Mouse (Mus musculus): ENCODE results near the gene Cobll1. TPM values are rescaled to one million over a fixed set of nuclear protein-coding genes. Genes with fewer than 3 reads are reported as not detected.

The Cobll1 gene
- polyA plus RNA-seq, 1 experiment, result 8.5 TPM

DNA sequence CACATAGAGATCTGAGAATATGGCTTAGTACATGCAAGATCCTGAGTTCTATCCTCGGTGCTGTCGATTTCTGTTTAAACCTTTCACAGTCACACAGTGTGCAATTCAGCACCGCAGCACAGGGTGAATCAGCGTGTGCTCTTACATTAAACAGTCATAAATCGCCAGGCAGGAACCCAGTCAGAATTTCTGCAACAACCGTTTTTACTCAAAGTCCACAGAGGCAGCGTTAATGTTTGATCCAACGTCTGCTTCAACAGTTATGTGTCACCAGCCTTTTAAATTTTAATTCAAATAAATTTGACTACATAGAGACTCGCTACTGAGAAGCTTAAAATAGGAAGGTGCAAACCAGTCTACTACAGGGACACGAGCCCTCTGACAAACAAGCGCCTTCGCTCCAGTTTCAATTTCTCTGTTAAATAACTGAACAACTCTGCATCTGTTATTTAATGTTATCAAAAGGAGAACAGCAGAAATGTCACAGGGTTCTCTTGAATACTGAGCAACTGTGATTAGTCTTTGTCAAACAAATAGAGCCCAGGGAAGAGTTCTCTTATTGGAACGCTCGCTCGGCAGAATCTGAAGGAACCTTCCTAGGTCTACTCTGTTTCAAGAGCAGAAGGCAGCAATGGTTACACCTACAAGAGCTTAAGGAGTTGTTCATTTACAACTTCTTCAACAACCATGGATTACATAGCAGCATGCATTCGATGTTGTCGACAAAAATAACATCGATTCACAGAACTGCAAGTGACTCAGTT, 68.3 kb downstream of the Cobll1 start:
- no peak overlapping the region for H3K4me3 ChIP-seq (ENCODE audit: insufficient read depth, low read length)
- TF ChIP-seq CTCF (IDR thresholded peaks at IDR 0.05; ENCODE audit: extremely low read depth, insufficient read depth, low read length) (no peak), POLR2A (IDR thresholded peaks at IDR 0.05; ENCODE audit: extremely low read depth, insufficient read depth, low read length) (no peak)
- H3K27ac ChIP-seq (ENCODE audit: insufficient read depth, low read length), result no peak overlapping the region

DNA sequence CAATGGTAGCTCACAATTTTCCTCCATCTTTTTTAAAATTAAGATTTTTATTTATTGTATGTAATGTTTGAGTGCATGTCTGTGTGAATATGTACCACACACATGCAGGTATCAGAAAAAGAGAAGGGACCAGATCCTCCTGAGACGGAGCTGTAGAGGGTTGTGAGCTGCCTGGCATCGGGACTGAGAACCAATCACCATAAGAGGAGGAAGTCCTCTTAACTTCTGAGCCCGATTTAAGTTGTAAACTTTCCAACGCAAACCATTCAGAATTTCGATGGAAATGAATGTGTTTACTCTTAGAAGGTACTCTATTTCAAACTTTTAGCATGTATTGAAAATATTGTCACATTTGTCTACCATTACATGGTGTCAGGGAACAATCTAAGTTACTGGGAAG, 68.9 kb downstream of the Cobll1 start:
- TF ChIP-seq CTCF (IDR thresholded peaks at IDR 0.05; ENCODE audit: extremely low read depth, insufficient read depth, low read length), result no peak
- TF ChIP-seq POLR2A (IDR thresholded peaks at IDR 0.05; ENCODE audit: extremely low read depth, insufficient read depth, low read length), result no peak
- Histone ChIP-seq H3K4me3 (ENCODE audit: insufficient read depth, low read length) (no peak overlapping the region), H3K4me1 (ENCODE audit: control insufficient read depth, insufficient read depth, low read length) (peaks cover 1% of the 10 kb centered on the region; the same call in 1 of the 2 replicates), H3K27ac (ENCODE audit: insufficient read depth, low read length) (no peak overlapping the region)

More for the DNA sequence above, 68.3 kb downstream of the Cobll1 start:
- peaks cover 1% of the 10 kb centered on the region; the same call in 1 of the 2 replicates for H3K4me1 ChIP-seq (ENCODE audit: control insufficient read depth, insufficient read depth, low read length)

DNA sequence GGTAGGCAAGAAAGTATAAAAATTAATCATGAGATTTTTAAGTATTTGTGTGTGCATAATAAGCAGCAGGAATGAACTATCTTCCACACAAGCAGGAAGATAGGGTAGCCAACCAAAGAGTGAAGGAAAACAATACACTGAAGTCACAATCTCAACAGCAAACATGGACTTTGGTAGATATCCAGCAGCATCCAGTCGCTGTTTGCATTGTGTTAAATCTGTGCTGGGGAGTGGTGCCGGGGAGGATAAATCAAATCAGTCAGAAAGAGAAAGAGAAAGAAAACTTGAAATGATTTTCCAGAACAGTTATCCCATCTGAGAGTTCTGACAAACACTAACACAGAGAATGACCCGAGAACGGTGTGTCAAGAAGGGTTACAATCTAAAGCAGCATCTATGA, 75.2 kb downstream of the Cobll1 start:
- Histone ChIP-seq H3K27ac (ENCODE audit: insufficient read depth, low read length) (no peak overlapping the region), H3K4me1 (ENCODE audit: control insufficient read depth, insufficient read depth, low read length) (no peaks in the 10 kb centered on the region), H3K4me3 (ENCODE audit: insufficient read depth, low read length) (no peak overlapping the region)
- TF ChIP-seq POLR2A (IDR thresholded peaks at IDR 0.05; ENCODE audit: extremely low read depth, insufficient read depth, low read length) (no peak), CTCF (IDR thresholded peaks at IDR 0.05; ENCODE audit: extremely low read depth, insufficient read depth, low read length) (no peak)

DNA sequence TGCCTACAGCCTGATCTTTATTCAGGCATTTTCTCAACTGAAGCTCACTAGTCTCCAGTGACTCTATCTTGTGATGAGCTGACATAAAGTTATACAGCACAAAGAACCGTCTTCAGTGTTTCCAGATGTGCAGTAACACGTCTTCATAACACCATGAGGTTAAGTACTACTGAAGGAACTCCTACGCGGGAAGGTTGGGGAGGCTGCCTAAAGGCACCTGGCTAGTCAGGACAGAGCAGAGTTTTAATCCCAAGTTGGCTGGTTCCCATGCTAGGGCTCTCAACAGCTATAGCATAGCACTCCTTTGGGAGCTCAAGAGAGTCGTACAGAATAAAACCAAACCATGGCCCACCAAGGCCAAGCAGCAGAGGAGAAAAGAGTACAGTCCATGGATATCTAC, 76.6 kb downstream of the Cobll1 start:
- H3K4me1 ChIP-seq (ENCODE audit: control insufficient read depth, insufficient read depth, low read length), result no peaks in the 10 kb centered on the region
- no peak overlapping the region for H3K27ac ChIP-seq (ENCODE audit: insufficient read depth, low read length)
- H3K4me3 ChIP-seq (ENCODE audit: insufficient read depth, low read length), result no peak overlapping the region
- TF ChIP-seq CTCF (IDR thresholded peaks at IDR 0.05; ENCODE audit: extremely low read depth, insufficient read depth, low read length), result no peak
- no peak for TF ChIP-seq POLR2A (IDR thresholded peaks at IDR 0.05; ENCODE audit: extremely low read depth, insufficient read depth, low read length)

DNA sequence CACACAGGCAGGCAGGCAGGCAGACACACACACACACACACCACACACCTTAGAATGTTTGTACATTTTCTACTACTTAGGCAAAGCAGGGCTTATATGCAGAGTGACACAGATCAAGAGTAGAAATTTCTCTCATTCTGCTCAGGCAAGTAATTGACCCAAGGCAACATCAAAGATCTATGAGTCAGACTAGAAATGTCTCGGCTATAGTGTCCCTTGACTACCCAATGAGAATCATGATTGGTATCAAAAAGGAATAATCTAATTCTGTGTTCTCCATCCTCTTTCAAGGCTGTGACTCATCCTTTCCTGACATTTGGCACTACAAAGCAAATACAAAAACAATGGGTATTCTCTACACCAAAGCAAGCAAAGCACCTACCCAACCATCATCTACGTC, 77.5 kb downstream of the Cobll1 start:
- Histone ChIP-seq H3K27ac (ENCODE audit: insufficient read depth, low read length) (no peak overlapping the region), H3K4me3 (ENCODE audit: insufficient read depth, low read length) (no peak overlapping the region), H3K4me1 (ENCODE audit: control insufficient read depth, insufficient read depth, low read length) (no peaks in the 10 kb centered on the region)
- TF ChIP-seq CTCF (IDR thresholded peaks at IDR 0.05; ENCODE audit: extremely low read depth, insufficient read depth, low read length) (no peak), POLR2A (IDR thresholded peaks at IDR 0.05; ENCODE audit: extremely low read depth, insufficient read depth, low read length) (no peak)

DNA sequence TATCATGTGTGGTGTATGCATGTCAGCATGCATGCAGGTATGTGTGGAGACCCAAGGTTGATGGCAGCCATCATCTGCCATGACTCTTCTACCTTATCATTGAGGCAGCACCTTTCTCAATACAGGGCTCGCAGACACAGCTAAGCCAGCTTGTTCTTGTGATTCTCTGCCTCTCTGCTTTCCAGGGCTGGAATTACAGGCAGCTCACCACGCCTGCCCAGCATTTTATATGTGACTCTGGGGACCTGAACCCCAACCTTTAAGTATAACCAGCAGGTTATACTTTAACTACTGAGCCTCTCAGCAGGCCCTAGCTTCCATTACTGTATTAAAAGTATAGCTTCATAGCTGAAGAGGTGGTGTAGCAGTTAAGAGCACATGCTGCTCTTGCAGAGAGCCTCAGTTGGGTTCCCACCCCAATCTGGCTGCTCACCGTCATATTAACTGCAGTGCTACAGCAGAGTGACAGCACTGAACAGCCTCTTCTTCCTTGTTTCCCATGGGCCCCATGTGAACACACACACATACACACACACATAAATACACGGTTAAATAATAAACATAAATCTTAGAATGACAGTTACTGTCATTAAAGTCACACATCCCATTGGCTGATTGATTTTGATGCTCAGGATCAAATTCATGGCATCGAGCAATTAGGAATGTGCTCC, 81.1 kb downstream of the Cobll1 start:
- H3K4me1 ChIP-seq (ENCODE audit: control insufficient read depth, insufficient read depth, low read length), result no peaks in the 10 kb centered on the region
- no peak overlapping the region for H3K27ac ChIP-seq (ENCODE audit: insufficient read depth, low read length)
- H3K4me3 ChIP-seq (ENCODE audit: insufficient read depth, low read length), result no peak overlapping the region
- TF ChIP-seq POLR2A (IDR thresholded peaks at IDR 0.05; ENCODE audit: extremely low read depth, insufficient read depth, low read length), result no peak
- no peak for TF ChIP-seq CTCF (IDR thresholded peaks at IDR 0.05; ENCODE audit: extremely low read depth, insufficient read depth, low read length)

DNA sequence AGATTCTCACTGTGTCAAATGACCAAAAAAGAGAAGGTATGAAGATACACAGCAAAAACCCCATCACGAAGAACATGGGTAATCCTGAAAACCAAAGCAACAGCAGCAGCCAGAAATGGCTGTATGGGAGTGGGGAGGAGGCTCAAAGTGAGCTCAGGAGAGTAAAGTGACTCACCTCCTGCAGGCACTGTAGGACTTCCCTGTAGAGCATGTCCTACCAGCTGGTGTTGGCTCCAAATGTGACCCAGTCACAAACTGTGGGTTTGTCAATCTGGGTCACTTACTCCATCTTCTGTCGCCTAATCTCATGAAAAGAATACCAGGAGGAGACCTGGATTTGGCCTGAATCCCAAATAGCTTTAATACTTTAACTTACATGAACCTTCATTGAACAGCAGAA, 81.9 kb downstream of the Cobll1 start:
- H3K4me1 ChIP-seq (ENCODE audit: control insufficient read depth, insufficient read depth, low read length), result no peaks in the 10 kb centered on the region
- no peak overlapping the region for H3K4me3 ChIP-seq (ENCODE audit: insufficient read depth, low read length)
- no peak overlapping the region for H3K27ac ChIP-seq (ENCODE audit: insufficient read depth, low read length)
- no peak for TF ChIP-seq POLR2A (IDR thresholded peaks at IDR 0.05; ENCODE audit: extremely low read depth, insufficient read depth, low read length)
- TF ChIP-seq CTCF (IDR thresholded peaks at IDR 0.05; ENCODE audit: extremely low read depth, insufficient read depth, low read length), result no peak

DNA sequence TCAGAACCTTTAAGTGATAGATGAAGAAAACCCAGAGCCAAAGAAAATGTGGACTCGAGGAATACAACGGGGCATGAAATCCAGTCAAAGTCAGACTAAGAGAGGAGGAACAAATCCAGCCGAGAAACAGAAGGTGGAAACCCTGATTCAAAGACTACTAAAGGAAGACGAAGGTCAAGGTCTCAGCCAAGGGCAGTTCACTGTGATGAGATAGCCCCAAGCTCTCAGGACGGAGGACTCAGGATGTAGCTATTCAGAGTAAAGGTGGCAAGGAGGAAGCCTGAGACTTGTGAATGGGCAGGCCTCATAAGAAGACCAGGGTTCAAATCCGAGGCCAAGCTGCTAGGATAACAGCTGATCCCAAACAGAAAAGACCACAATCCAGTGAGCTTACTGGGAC, 90.3 kb downstream of the Cobll1 start:
- Histone ChIP-seq H3K4me1 (ENCODE audit: control insufficient read depth, insufficient read depth, low read length) (no peaks in the 10 kb centered on the region), H3K4me3 (ENCODE audit: insufficient read depth, low read length) (no peak overlapping the region), H3K27ac (ENCODE audit: insufficient read depth, low read length) (no peak overlapping the region)
- TF ChIP-seq CTCF (IDR thresholded peaks at IDR 0.05; ENCODE audit: extremely low read depth, insufficient read depth, low read length) (no peak), POLR2A (IDR thresholded peaks at IDR 0.05; ENCODE audit: extremely low read depth, insufficient read depth, low read length) (no peak)

DNA sequence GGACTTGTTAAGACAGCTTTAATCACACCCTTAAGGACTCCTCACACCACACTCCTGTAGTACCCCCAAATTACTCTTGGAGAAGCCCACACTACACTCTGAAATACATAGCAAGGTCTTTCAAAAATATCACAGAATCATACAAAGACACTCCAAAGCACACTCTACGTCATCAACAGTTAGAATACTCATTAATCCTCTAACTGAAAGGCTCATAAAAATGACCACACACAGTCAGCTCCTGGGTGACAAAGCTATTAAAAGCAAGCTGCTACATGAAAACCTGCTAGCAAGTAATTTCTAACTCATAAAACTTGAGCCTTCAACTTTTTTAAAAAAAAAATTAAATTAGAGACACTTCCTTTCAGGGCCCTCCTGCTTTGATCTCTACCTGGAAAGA, 91.8 kb downstream of the Cobll1 start:
- Histone ChIP-seq H3K4me3 (ENCODE audit: insufficient read depth, low read length) (no peak overlapping the region), H3K27ac (ENCODE audit: insufficient read depth, low read length) (no peak overlapping the region), H3K4me1 (ENCODE audit: control insufficient read depth, insufficient read depth, low read length) (no peaks in the 10 kb centered on the region)
- TF ChIP-seq CTCF (IDR thresholded peaks at IDR 0.05; ENCODE audit: extremely low read depth, insufficient read depth, low read length), result no peak
- no peak for TF ChIP-seq POLR2A (IDR thresholded peaks at IDR 0.05; ENCODE audit: extremely low read depth, insufficient read depth, low read length)
